Mouse (Mus musculus): Measurements from ENCODE around the gene Slc35e2. TPM values are rescaled to one million over a fixed set of nuclear protein-coding genes. Genes with fewer than 3 reads are reported as not detected.
"Not testable (repeated sequence)": the region's sequence is repeated elsewhere in the genome, so short reads cannot be mapped to it uniquely, and the experiment has no call there.

Gene Slc35e2
- polyA plus RNA-seq, 1 experiment from 2014 or later, result 3.1 TPM

GRCm38 (mm10) chr4:155630267-155630666 is 29.1 kb downstream of the Slc35e2 start:
- no peak for TF ChIP-seq EP300 (IDR thresholded peaks at IDR 0.05)
- no peak for TF ChIP-seq CTCF (IDR thresholded peaks at IDR 0.05)
- H3K4me1 ChIP-seq (ENCODE audit: insufficient read depth, low read depth, low read length), result no peaks in the 10 kb centered on the region; the same call in 1 of the 2 replicates
- H3K9me3 ChIP-seq (ENCODE audit: low read length), result no peaks in the 10 kb centered on the region
- H3K9ac ChIP-seq (replicated peaks; ENCODE audit: low read depth), result no peak overlapping the region
- peaks cover 37% of the 10 kb centered on the region for H3K36me3 ChIP-seq (ENCODE audit: insufficient read depth, low read length)
- DNase-seq (ENCODE audit: low spot score), result no peak
- H3K27ac ChIP-seq (ENCODE audit: low read length), result no peak overlapping the region
- no peak overlapping the region for H3K4me3 ChIP-seq (ENCODE audit: low read depth, low read length)
- H3K4me2 ChIP-seq (replicated peaks; ENCODE audit: low read depth, low read length), result no peak overlapping the region
- WGBS, result 68% methylated on average over 6 of the region's 6 CpGs
- ATAC-seq, result no peak
- no peaks in the 10 kb centered on the region for H3K27me3 ChIP-seq (replicated peaks; ENCODE audit: insufficient read depth, low read length)

- H3K27me3 ChIP-seq (replicated peaks; ENCODE audit: insufficient read depth, low read length), result no peaks in the 10 kb centered on the region
- H3K4me3 ChIP-seq (ENCODE audit: low read depth, low read length), result no peak overlapping the region
- ATAC-seq, result no peak
- peaks cover 68% of the 10 kb centered on the region for H3K36me3 ChIP-seq (ENCODE audit: insufficient read depth, low read length)
- H3K4me1 ChIP-seq (ENCODE audit: insufficient read depth, low read depth, low read length), result no peaks in the 10 kb centered on the region
- no peak overlapping the region for H3K27ac ChIP-seq (ENCODE audit: low read length)
- H3K9me3 ChIP-seq (ENCODE audit: low read length), result no peaks in the 10 kb centered on the region
- DNase-seq (ENCODE audit: low spot score), result no peak
- no peak overlapping the region for H3K4me2 ChIP-seq (replicated peaks; ENCODE audit: low read depth, low read length)
- no peak for TF ChIP-seq CTCF (IDR thresholded peaks at IDR 0.05)
- no peak for TF ChIP-seq EP300 (IDR thresholded peaks at IDR 0.05)
- no peak overlapping the region for H3K9ac ChIP-seq (replicated peaks; ENCODE audit: low read depth)
These were observed 34.7 kb downstream of the Slc35e2 start for GRCm38 (mm10) chr4:155635766-155636499.

- no peaks in the 10 kb centered on the region for H3K9me3 ChIP-seq (ENCODE audit: low read length)
- WGBS, result 91% methylated on average over 1 of the region's 1 CpGs
- no peak overlapping the region for H3K4me3 ChIP-seq (ENCODE audit: low read depth, low read length)
- DNase-seq (ENCODE audit: low spot score) (no peak), ATAC-seq (no peak)
- no peaks in the 10 kb centered on the region for H3K27me3 ChIP-seq (replicated peaks; ENCODE audit: insufficient read depth, low read length)
- no peak overlapping the region for H3K4me2 ChIP-seq (replicated peaks; ENCODE audit: low read depth, low read length)
- no peak for TF ChIP-seq EP300 (IDR thresholded peaks at IDR 0.05)
- TF ChIP-seq CTCF (IDR thresholded peaks at IDR 0.05), result no peak
- H3K4me1 ChIP-seq (ENCODE audit: insufficient read depth, low read depth, low read length), result no peaks in the 10 kb centered on the region
- no peak overlapping the region for H3K27ac ChIP-seq (ENCODE audit: low read length)
- H3K9ac ChIP-seq (replicated peaks; ENCODE audit: low read depth), result no peak overlapping the region
- H3K36me3 ChIP-seq (ENCODE audit: insufficient read depth, low read length), result peaks cover 59% of the 10 kb centered on the region; the same call in 1 of the 2 replicates
These were observed 42.3 kb downstream of the Slc35e2 start for GRCm38 (mm10) chr4:155643531-155643930.

- H3K4me1 ChIP-seq (ENCODE audit: insufficient read depth, low read depth, low read length); ATAC-seq; H3K27me3 ChIP-seq (replicated peaks; ENCODE audit: insufficient read depth, low read length); H3K4me3 ChIP-seq (ENCODE audit: low read depth, low read length); H3K9me3 ChIP-seq (ENCODE audit: low read length); H3K9ac ChIP-seq (replicated peaks; ENCODE audit: low read depth); H3K4me2 ChIP-seq (replicated peaks; ENCODE audit: low read depth, low read length); H3K27ac ChIP-seq (ENCODE audit: low read length); DNase-seq (ENCODE audit: low spot score): not testable (repeated sequence)
- H3K36me3 ChIP-seq (ENCODE audit: insufficient read depth, low read length), result peaks cover 61% of the 10 kb centered on the region; the same call in 1 of the 2 replicates
- 98% methylated on average over 2 of the region's 2 CpGs for WGBS
These were observed 44.1 kb downstream of the Slc35e2 start, which contains the start of gene Gm10563 for GRCm38 (mm10) chr4:155645308-155645707. Gene Gm10563, minus strand, starts transcription at chr4:155645408.

DNA sequence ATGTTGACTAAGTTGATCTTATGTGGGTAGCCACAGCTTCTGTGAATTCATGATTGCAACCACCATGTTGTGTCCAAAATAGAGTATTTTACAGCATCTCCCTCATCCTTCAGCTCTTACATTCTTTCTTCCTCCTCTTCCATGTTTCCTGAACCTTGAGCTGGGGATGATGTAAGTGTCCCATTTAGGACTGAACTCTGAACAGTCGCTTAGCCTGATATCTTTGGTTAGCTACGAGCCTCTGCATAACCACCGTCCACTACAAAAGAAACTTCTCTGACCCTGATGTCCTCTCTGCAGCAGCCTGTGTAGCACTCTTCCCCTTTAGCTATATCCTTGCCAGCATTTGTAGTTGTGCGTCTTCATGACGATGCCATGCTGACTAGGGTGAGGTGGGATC is 44.5 kb downstream of the Slc35e2 start:
- 92% methylated on average over 5 of the region's 5 CpGs for WGBS
- Histone ChIP-seq H3K9me3 (ENCODE audit: low read length) (no peaks in the 10 kb centered on the region), H3K4me1 (ENCODE audit: insufficient read depth, low read depth, low read length) (no peaks in the 10 kb centered on the region), H3K27ac (ENCODE audit: low read length) (no peak overlapping the region), H3K27me3 (replicated peaks; ENCODE audit: insufficient read depth, low read length) (no peaks in the 10 kb centered on the region), H3K4me3 (ENCODE audit: low read depth, low read length) (no peak overlapping the region), H3K36me3 (ENCODE audit: insufficient read depth, low read length) (peaks cover 57% of the 10 kb centered on the region; the same call in 1 of the 2 replicates), H3K4me2 (replicated peaks; ENCODE audit: low read depth, low read length) (no peak overlapping the region), H3K9ac (replicated peaks; ENCODE audit: low read depth) (no peak overlapping the region)
- ATAC-seq (no peak), DNase-seq (ENCODE audit: low spot score) (no peak)
- no peak for TF ChIP-seq CTCF (IDR thresholded peaks at IDR 0.05)
- TF ChIP-seq EP300 (IDR thresholded peaks at IDR 0.05), result no peak

- Histone ChIP-seq H3K36me3 (ENCODE audit: insufficient read depth, low read length) (peaks cover 27% of the 10 kb centered on the region; the same call in 1 of the 2 replicates), H3K9ac (replicated peaks; ENCODE audit: low read depth) (no peak overlapping the region), H3K4me1 (ENCODE audit: insufficient read depth, low read depth, low read length) (peaks cover 19% of the 10 kb centered on the region), H3K4me2 (replicated peaks; ENCODE audit: low read depth, low read length) (no peak overlapping the region), H3K4me3 (ENCODE audit: low read depth, low read length) (no peak overlapping the region), H3K27ac (ENCODE audit: low read length) (no peak overlapping the region), H3K9me3 (ENCODE audit: low read length) (no peaks in the 10 kb centered on the region), H3K27me3 (replicated peaks; ENCODE audit: insufficient read depth, low read length) (0 out of 2 replicates have a peak, but pooled peaks cover 4% of the 10 kb centered on the region)
- 92% methylated on average over 11 of the region's 11 CpGs for WGBS
- ATAC-seq (no peak), DNase-seq (ENCODE audit: low spot score) (no peak)
- TF ChIP-seq EP300 (IDR thresholded peaks at IDR 0.05) (no peak), CTCF (IDR thresholded peaks at IDR 0.05) (no peak)
These were observed 48.1 kb downstream of the Slc35e2 start for GRCm38 (mm10) chr4:155649355-155649754.
